Mouse (Mus musculus): Measurements from ENCODE around the gene Mrfap1.

Gene Mrfap1

DNA sequence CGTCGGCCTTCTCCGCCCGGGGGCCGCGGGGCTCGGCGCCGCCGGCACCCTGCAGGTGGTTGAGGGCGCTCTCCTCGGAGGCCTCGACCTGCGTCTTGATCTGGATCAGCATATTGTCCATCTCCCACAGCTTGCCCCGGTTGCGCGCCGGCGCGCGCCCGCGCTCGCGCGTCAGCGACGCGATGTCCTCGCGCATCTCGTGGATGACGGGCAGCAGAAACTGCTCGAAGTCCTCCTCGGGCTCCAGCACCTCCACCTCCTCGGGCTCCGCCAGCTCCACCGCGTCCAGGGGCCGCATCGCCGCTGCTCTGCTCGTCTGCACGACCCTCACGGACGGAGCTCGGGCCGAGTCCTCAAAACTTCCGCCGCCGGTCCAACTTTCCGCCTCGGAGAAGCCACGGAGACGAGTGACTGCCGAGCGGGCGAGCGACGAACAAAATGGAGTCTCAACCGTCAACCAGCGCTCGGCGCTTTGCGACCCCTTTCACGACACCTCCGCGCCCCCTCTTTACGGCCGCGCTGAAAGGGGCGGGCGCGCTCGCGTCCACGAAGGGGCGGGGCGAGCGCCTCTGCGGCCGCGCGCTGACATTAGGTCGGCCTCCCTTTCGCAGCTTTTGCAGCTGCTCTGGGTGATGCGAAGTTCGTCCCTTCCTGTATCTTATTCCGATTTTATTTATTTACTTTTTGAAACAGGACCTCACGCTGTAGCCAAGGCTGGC, at the start of gene Mrfap1:
Mrfap1 (minus strand) TSS at position 477 of the 719 bp plus-strand sequence.
- peak; percentile 79 to 92 for DNase-seq (ENCODE audit: low spot score in 2 of 2)

DNA sequence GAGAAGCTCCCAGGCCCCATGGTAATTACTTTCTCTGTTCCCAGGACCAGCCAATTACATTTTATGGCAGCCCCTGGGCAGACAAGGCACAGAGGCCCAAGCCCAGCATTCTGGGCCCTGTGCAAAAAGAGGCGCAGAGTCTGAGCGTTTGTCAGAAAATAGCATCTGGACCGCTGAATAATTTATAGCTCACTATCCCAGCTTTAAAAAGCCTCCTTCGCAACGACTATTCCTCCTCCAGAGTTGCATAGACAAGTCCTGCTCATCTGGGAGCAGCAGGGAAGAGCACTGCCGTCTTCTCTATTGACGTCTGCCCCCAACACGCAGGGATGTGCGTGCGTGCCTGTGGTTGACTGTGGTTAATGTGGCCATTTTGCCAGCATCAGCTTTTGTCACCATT, 47.9 kb upstream of the Mrfap1 start:
- DNase-seq (ENCODE audit: low spot score in 2 of 2) = no peak

DNA sequence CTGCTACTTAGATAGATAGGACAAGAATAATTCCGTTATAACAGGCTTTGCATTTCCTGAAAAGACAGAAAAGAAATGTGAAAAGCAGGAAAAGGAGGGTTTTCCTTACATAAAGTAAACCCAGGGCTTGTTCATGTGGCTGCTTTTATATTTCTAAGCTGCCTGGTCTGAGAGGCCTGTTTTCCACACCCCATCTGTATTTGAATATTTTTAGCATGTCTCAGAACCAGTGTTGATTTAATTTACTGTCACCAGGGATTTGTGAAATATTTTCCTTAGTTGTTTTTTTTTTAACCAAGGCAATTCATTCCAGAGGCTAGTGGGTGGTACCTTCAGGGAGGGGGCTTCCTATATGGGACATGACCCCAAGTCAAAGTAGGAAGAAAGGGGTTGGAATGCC, 45.1 kb upstream of the Mrfap1 start:
- no peak for DNase-seq (ENCODE audit: low spot score in 2 of 2)

DNA sequence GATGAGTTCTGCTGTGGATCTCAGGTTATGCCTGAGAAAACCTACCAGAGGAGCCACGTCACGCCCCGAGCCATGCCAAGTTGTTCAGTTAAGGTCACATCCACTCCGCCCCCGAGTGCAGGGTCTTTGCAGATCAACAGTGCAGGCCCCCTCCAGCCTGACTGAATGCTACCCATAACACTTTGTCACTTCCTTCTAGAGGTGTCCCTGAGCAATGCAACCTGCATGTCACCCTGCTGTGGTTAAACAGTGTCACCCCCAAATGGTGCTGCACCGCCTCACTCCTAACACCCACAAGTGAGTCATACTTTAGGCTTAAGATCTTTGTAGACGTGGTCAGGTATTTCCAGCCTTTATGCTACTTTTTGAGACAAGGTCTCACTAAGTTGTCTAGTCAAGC, 43.5 kb upstream of the Mrfap1 start:
- DNase-seq (ENCODE audit: low spot score in 2 of 2) = no peak

DNA sequence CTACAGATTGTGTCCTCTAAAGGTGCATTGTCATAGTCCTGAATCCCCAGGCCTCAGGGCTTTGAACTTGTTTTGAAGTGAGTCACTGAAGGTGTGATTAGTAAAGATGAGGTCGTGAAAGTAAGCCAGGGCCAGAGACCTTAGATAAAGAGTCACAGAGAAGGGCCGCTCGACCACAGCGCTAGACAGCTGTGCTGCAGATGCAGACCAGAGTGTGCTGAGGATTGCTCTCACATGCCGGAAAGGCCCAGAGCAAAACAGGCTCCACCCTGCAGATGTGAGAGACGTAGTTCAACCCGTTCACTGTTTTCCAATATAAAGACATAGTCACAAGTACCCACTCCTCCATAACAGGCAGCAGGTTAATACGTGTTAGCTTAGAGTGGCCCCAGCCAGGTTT, 43.0 kb upstream of the Mrfap1 start:
- DNase-seq (ENCODE audit: low spot score in 2 of 2) = no peak

DNA sequence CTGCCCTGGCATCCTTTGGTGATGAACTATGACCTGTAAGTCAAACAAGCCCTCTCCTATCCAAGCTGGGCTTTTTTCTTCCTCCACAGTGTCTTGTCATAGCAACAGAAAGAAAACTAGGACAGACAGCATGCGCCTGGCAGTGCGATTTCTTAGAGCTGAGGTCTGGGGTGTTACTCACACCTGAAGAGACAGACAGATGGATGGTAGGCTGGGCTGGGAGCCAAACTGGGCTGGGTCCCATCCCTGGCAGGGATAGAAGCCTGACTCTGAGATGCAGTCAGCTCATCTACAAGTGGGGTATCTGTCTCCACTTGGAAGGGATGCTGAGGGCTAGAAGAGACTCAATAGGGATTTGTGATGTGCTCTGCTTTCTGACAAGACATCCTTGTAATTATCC, 42.5 kb upstream of the Mrfap1 start:
- DNase-seq (ENCODE audit: low spot score in 2 of 2) = peak in 1 of 2 experiments; percentile 80

DNA sequence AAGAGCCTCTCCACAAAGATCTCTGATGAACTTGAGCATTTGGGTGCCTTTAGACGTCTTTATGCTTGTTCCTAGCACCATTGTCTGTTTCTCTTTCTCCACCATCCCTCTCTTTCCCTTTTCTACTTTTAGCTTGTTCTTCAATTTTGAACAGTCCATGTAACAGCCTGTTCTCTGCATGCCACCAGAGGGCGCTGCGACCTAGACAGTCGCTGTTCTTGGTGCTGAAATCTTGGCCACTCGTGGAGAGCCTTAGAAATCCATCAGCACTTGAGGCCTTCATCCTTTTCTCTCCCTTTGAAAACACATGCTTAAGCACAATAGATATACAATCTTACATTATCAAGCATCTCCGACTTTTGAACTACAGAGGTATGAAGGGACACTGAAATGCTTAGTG, 39.4 kb upstream of the Mrfap1 start:
- peak; percentile 75 to 87 for DNase-seq (ENCODE audit: low spot score in 2 of 2)

DNA sequence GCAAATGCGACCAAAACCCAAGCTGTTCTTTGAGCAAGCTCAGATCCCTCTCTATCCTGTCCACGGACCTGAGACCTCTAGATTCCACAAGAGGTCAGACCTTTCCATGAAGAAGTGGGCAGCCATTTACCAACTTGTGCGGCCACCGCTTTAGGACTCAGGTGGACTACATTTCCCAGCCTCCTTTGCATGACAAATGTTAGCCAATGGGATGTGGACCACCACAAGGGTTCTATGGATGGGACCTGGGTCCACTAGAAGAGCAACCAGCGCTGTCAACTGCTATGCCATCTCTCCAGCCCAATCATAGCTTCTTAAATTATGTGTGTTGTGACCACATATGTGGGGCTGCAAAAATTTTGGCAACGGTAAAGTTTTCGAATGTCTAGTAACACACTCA, 34.7 kb upstream of the Mrfap1 start:
- peak in 1 of 2 experiments; percentile 28 for DNase-seq (ENCODE audit: low spot score in 2 of 2)

DNA sequence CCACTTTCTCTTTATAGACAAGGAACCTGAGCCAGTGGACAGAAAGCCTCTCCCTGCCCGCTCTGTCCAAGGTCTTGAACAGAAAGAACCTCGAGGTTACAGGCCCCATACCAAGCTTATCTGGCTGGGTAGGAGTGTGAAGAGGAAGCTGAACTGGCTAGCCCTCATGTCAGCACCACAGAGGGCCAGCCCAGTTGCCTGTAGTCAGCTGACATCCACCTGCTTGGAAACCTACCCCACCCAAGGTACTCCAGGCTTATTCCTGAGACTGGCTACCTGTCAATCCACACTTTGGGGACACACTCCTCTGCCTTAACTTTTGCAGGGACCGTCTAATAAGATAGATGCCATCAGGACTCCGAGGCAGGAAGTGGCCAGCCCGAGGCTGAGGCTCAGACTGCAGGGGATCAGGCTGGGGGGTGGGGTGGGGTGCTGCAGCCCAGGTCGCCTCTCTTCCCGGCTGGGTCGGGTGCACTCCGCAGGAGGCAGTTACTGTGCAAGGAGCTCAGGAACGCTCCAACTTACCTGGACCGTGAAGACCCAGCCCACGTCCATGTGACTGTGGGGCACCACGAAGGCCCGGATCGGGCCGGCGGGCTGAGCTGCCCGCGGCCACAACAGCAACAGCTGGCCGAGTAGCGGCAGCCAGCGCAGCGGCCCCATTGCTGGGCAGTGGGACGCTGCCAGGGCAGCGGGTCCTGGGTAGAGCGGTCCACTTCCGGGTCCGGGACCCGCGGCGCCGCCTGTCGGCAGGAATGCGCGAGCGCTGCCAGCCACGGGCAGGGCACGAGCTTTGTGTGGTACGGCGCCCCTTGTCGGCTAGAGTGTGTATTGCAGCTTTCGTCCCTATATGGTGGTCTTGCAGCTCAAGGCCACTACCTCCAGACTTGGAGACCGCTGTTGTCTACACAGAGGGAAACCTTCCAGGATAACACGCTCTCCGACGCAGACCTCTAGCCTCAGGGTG, 33.6 kb upstream of the Mrfap1 start, which contains the start of gene Man2b2:
Man2b2 (minus strand) TSS at position 741 of the 967 bp plus-strand sequence.
- DNase-seq (ENCODE audit: low spot score in 2 of 2) = peak; percentile 96 to 99

DNA sequence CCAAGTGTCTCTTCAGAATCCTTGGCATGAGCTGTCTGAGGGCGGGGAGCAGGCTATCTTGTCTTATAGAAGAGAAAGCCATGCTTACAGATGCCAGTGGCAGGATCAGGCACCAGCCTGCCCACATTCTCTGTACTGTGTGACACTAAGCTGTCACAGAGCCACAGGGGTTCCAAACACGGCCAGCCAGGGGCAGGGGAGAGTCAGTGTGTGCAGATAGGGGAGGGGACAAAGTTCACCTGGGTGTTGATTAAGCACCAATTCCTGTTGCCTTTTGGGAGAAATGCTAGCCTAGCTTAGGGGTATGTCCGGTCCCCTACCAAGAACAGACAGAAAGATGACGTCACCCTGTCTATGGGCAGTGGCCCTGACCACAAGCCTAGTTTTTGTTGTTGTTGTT, 32.5 kb upstream of the Mrfap1 start:
- no peak for DNase-seq (ENCODE audit: low spot score in 2 of 2)

DNA sequence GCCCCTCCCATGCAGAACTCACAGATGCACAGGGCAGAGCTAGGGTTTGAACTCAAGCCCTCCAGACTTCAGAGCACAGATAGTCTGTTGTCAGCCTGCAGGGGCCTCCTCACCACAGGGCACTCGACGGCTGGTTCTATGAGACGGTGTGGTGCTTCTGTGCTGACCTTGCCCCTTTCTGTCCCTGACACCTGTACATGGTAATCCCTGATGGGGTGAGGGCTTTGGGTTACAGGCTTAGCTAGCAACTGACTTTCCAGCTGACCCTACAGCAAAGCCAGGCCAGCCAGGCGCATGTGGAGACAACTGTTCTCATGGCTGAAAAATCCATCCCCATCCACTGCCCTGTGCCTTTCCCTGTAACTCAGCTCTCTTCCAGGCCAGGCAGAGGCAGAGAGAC, 26.3 kb upstream of the Mrfap1 start:
- no peak for DNase-seq (ENCODE audit: low spot score in 2 of 2)

DNA sequence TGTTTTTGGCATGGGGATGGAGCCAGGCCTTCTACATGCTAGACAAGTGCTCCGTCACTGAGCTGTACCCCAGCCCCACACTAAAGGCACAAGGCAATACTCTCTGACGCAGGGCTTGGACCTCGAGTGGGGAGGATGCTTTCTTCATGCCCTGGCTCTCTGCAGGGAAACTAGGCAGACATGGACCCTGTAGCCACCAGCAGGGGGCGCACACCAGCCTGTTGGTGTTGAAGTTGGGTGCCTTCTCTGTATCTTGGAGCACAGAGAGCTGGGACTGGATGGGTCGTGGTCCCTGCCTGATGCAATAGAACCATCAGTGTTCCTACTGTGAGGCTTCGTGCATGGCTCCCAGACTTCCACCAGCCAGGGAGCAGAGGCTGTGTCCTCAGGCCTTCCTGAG, 23.6 kb upstream of the Mrfap1 start:
- peak in 1 of 2 experiments; percentile 62 for DNase-seq (ENCODE audit: low spot score in 2 of 2)

DNA sequence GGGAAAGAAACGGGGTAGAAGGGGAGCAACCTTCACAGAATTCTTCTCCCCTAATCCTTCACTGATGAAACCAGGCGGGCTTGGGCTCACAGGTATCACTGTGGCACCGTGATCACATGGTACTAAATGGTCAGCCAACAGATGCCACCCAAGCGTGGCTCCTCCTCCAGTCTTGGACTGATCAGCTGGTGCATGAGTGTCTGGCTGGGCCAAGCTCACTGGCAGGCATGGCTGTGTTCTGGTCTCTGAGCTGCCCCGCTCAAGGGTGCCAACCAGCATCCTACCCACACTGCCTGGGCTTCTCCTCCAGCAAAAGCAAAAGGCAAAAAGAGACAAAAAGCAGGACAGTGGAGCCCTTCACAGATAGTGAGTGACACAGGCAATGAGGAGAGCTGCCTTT, 23.2 kb upstream of the Mrfap1 start:
- no peak for DNase-seq (ENCODE audit: low spot score in 2 of 2)

DNA sequence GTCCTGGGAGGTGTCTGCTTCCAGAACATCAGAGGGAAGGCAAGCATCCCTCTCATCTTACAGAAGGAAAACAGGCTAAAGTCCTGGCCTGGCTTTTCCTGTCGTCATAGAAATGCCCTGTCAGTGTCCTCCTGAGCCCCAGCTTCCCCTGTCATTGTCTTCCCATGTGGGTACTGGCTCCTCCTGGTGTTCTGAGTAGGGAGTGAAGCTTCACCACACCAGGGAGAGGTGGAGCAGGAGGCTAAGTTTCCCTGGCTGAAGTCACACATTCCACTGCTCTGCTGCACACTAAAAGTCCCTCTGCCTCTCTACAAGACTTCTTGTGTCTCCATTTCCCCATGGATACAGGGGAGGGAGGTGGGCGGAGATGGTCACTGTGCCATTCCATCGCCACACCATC, 21.2 kb upstream of the Mrfap1 start:
- DNase-seq (ENCODE audit: low spot score in 2 of 2) = no peak

DNA sequence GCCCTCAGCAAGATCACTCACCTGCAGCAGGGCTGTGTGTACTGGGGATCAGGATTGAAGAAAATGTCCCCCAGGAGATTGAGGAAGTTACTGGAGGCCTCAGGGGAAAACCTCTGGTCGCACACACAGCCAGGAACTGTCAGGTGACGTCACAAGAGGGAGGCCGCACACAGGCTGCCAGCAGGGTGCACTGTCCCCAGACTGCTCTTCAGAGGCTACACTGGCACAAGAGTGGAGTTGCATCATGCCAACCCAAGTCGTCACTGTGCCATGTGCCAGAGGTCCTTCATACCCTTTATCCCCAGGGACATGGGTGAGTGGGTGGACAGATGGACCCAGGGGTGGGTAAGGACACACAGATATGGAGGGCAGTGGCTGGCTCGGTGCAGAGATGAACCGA, 18.0 kb upstream of the Mrfap1 start:
- DNase-seq (ENCODE audit: low spot score in 2 of 2) = no peak

DNA sequence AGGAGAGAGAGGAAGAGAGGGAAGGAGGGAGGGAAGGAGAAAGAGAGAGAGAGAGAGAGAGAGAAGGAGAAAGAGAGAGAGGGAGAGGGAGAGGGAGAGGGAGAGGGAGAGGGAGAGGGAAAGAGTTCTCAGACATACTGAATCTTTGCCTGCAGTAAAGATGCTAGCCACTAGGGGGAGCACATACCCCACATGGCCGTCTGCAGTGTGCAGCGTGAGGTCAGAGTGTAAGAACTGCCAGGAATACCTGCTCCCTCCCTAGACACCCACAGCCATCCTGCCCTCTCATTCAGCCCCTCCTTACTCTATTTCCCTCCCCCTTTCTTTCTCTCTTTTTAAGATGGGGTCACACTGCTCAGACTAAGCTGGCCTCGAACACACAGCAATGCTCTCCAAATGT, 14.8 kb upstream of the Mrfap1 start:
- peak; percentile 49 to 78 for DNase-seq (ENCODE audit: low spot score in 2 of 2)

DNA sequence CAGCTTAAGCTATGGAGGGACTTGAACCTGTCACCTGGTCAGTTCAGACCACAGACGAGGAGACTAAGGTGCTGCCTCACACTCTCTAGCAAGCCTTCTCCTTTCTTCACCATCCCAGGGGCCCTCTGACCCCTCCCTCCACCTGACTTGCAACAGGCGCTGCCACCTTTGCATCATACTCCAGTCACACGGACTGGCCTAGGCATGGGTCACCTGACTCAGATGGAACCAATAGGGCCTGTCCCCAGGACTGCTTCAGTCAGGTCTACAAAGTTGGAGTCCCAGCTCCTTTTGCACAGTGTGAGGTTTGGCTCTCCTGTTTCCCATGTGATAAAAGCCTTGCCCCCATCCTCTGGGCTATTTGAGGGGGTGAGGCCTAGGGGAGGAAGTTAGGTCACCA, 14.1 kb upstream of the Mrfap1 start:
- DNase-seq (ENCODE audit: low spot score in 2 of 2) = no peak

DNA sequence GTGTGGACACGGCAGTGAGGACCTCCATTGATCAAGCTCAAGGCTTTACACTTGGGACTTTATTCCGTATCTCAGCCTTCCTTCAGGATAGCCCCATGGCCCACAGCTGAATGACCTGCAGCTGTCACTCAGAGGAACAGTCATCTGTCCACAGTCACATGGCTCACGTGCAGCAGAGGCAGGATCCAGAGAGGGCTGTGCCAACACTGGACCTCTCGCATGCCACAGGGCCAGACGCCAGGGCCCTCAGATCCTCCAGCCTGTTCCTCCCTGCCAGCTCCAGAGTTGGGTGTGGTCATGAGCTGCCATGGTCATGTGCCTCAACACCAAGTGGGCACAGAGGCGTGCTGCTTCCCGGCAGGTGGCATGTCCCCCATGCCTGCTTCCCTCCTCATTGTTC, 12.6 kb upstream of the Mrfap1 start:
- DNase-seq (ENCODE audit: low spot score in 2 of 2) = no peak

DNA sequence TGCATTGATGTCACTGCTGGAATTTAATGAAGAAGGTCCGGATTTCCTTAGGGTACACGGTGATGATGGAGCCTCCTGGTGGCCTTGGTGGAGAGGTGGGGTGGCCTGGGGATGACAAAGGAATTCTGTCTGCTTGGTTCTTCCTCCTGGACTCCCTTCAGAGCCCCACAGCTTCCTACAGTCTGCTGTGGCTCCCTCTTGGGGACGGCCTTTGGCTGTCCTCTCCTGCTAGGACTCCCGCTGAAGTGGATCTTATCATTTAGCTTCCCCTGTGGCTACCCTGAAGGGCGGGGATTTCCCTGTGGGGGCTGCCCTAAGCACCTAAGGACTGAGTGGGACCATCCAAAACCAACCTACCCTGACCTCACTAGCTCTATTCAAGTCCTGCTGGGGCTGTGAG, 10.5 kb upstream of the Mrfap1 start:
- no peak for DNase-seq (ENCODE audit: low spot score in 2 of 2)

DNA sequence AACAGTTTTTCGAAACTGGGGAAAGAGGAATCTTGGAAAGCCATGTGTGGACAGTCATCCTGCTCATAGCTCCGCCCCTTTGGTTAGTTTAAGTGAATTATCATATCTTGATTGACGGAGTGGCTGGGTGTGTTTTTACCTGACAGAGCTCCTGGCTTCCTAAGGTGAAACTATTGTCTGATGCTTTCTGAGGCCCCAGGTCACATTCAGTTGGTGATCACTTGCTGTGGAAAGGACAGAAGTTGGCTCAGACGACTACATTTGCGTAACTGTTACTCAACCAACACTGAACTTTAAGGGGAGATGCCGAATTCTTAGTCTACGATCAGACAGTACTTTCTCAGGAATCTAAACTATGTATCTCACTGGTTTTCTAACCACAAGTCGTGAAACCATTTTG, 719 bp upstream of the Mrfap1 start:
- DNase-seq (ENCODE audit: low spot score in 2 of 2) = no peak

DNA sequence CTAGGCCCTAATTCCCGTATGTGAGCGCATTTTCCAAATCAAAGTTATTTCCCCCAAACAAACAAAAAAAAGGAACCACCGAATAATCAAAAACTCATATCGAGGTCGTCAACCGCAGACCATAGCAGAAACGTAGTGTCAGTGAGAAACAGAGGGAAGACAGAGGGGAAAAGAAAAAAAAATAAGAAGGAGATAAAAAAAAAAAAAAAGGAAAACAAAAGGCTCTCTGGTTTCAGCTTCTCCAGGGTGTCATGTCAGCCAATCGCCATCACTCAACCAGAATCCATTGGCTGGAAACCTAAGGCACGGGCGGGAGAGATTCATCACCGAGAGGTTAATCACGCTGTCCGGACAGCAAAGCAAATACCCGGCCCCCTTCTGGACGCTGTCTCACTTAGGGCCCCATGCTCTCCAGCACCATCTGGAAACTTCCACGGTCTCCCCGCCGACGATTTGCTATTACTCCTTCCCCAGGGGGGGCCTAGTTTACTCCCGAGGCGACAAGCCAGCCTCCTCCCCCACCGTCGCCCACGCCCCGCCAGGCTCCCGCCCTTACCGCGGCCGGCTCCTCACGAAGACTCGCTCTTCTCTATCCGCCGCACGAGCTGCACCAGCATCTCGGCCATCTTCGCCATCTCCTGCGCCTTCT, 801 bp downstream of the Mrfap1 start:
- DNase-seq (ENCODE audit: low spot score in 2 of 2) = peak; percentile 49 to 62

DNA sequence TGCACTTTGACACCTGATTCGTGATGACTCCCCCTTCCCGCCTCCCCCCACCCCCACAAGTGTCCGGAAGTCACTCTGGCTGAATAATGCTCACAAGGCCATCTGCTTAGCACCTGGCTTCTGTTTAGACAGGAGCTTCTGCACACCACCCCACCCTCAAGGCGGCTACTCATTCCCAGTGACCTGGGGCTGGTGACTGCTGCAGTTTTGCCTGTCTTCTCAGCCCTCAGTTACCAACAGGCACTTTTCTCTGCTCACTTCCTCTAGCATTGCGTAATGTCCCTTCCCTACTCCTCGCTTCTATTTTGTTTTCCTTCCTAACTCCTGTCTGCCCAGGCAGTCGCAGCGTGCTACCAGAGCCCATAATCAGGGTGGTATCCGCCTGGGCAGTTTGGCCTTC, 4.7 kb downstream of the Mrfap1 start:
- DNase-seq (ENCODE audit: low spot score in 2 of 2) = no peak

Data from cerebellum, postnatal 4 days (tissue).